ENCODE assay signal across 9 mouse cellular contexts in genomic region chr8:124349663-124350062, GRCm38 (mm10).
DNase-seq lines count a peak whose midpoint lies in the region; ATAC-seq and TF ChIP-seq lines count a peak whose summit lies in the region.
"Had no signal": no experiment of that assay in that cellular context is flagged by ENCODE, and none has a peak within 500 bp of the region (broad histone marks: within the 10 kb centered on the region; RNA-seq: fewer than 3 reads in every experiment).

No protein-coding gene starts in this region.

- H3K27me3 ChIP-seq in forebrain, embryonic 15.5 days: no peaks in the 10 kb centered on the region
- no peaks in the 10 kb centered on the region for H3K27me3 ChIP-seq in midbrain, embryonic 10.5 days (ENCODE audit: low read depth, poor library complexity, severe bottlenecking)

- H3K27ac ChIP-seq in forebrain, embryonic 15.5 days (replicated peaks): no peak overlapping the region
- no peak overlapping the region for H3K27ac ChIP-seq in left cerebral cortex, adult 2 months
- H3K27ac ChIP-seq in midbrain, embryonic 10.5 days (replicated peaks): no peak overlapping the region
- H3K27ac ChIP-seq: macrophage had no signal

- no peak overlapping the region for H3K9ac ChIP-seq in forebrain, embryonic 15.5 days (replicated peaks)

- H3K4me2 ChIP-seq in forebrain, embryonic 15.5 days (replicated peaks): no peak overlapping the region

- TF ChIP-seq CTCF in left cerebral cortex, adult 2 months (IDR thresholded peaks at IDR 0.05): peak; percentile 98

- H3K4me1 ChIP-seq in forebrain, embryonic 15.5 days: 0 out of 2 replicates have a peak, but pooled peaks cover 2% of the 10 kb centered on the region
- H3K4me1 ChIP-seq in midbrain, embryonic 10.5 days: no peaks in the 10 kb centered on the region

- WGBS in forebrain, embryonic 15.5 days: 40% methylated on average over 7 of the region's 7 CpGs
- 43% methylated on average over 7 of the region's 7 CpGs for WGBS in midbrain, embryonic 10.5 days

- DNase-seq in NIH3T3 (ENCODE audit: low read depth): peak; percentile 88
- peak; percentile 84 for DNase-seq in induced T-regulatory cell, adult 2 months (ENCODE audit: low read depth)
- peak; percentile 82 to 90 for DNase-seq in left cerebral cortex, adult 2 months (ENCODE audit: extremely low spot score in 1 of 2, low spot score in 2 of 2)
- DNase-seq in midbrain, embryonic 10.5 days (ENCODE audit: low spot score): peak; percentile 82
- DNase-seq in right cerebral cortex, postnatal 36 days (ENCODE audit: low spot score in 2 of 2): peak; percentile 53 to 75
- DNase-seq in yolk sac, embryonic 10.5 days (ENCODE audit: low spot score): peak; percentile 53

- intact Hi-C loops in left cerebral cortex, adult 2 months (cut with DNase I): loop anchor here (1.0 to 5.0 kb wide), 3 partner anchors 297 to 562 kb away; no protein-coding TSS in a partner anchor

- ATAC-seq in cerebellum, adult (ENCODE audit: insufficient number of reproducible peaks, low FRiP score, low TSS enrichment): 0 out of 2 replicates have a peak, but pooled peaks have one; percentile 16
- peak; percentile 17; the same call in 1 of the 2 replicates for ATAC-seq in forebrain, embryonic 15.5 days (replicated peaks)

- no peaks in the 10 kb centered on the region for H3K36me3 ChIP-seq in forebrain, embryonic 15.5 days
- peaks cover 10% of the 10 kb centered on the region for H3K36me3 ChIP-seq in midbrain, embryonic 10.5 days

- H3K9me3 ChIP-seq in forebrain, embryonic 15.5 days: no peaks in the 10 kb centered on the region
- H3K9me3 ChIP-seq in midbrain, embryonic 10.5 days (replicated peaks): no peaks in the 10 kb centered on the region

- H3K4me3 ChIP-seq in forebrain, embryonic 15.5 days: no peak overlapping the region
- H3K4me3 ChIP-seq in left cerebral cortex, adult 2 months: no peak overlapping the region
- no peak overlapping the region for H3K4me3 ChIP-seq in midbrain, embryonic 10.5 days
